Comparison of ENCODE assay signal across 23 mouse cellular contexts in genomic region chr9:20070236-20070635, GRCm38 (mm10). TPM values are rescaled to one million over a fixed set of nuclear protein-coding genes. Genes with fewer than 3 reads are reported as not detected.
A peak's percentile ranks its signal among the peaks of the same experiment; 100 is the strongest.
DNase-seq lines count a peak whose midpoint lies in the region; ATAC-seq and TF ChIP-seq lines count a peak whose summit lies in the region.
"Had no signal": no experiment of that assay in that cellular context is flagged by ENCODE, and none has a peak within 500 bp of the region (broad histone marks: within the 10 kb centered on the region; RNA-seq: fewer than 3 reads in every experiment).

No protein-coding gene starts in this region.

- no peak for ATAC-seq in megakaryocyte progenitor cell, adult 5-6 weeks (replicated peaks; ENCODE audit: poor library complexity)
- no peak for ATAC-seq in erythroblast, adult 5-6 weeks (replicated peaks; ENCODE audit: low FRiP score, poor library complexity, severe bottlenecking)
- ATAC-seq: forebrain, embryonic 13.5 days; forebrain, embryonic 15.5 days; forebrain, postnatal 0 days had no signal

- H3K4me3 ChIP-seq in ES-E14 (ENCODE audit: insufficient read depth in 1 of 2, low read depth in 1 of 2, low read length in 2 of 2, poor library complexity in 1 of 2, severe bottlenecking in 1 of 2): no peak overlapping the region
- H3K4me3 ChIP-seq: embryonic facial prominence, embryonic 13.5 days; embryonic facial prominence, embryonic 15.5 days; forebrain, embryonic 13.5 days; forebrain, embryonic 15.5 days had no signal

- H3K4me1 ChIP-seq in ES-E14 (ENCODE audit: control insufficient read depth in 2 of 2, insufficient read depth in 2 of 2, low read length in 2 of 2, poor library complexity in 1 of 2): peaks cover 0 to 3% of the 10 kb centered on the region in 2 experiments; a peak in 1 of 4 replicates
- H3K4me1 ChIP-seq: embryonic facial prominence, embryonic 13.5 days; embryonic facial prominence, embryonic 15.5 days; forebrain, embryonic 13.5 days; forebrain, embryonic 15.5 days had no signal

- DNase-seq in ES-CJ7 (ENCODE audit: low read depth, low spot score): peak; percentile 83
- peak; percentile 28 for DNase-seq in ES-E14 (ENCODE audit: low read depth, low spot score)
- peak; percentile 89 for DNase-seq in ZHBTc4 (ENCODE audit: low read depth, low spot score)
- DNase-seq: adrenal gland, adult 2 months; adrenal gland, postnatal 10 days; adrenal gland, postnatal 25 days; cerebellum, adult 11 months; cerebellum, adult 18-20 months; cerebellum, adult 8-10 months; cerebellum, adult 9-11 months; cerebellum, postnatal 14 days; cerebellum, postnatal 36 days; embryo, embryonic 11 days; forebrain, postnatal 0 days had no signal

- no peak overlapping the region for H3K9ac ChIP-seq in ES-E14 (ENCODE audit: insufficient read depth, low read depth, low read length, poor library complexity, severe bottlenecking)
- H3K9ac ChIP-seq: embryonic facial prominence, embryonic 13.5 days; embryonic facial prominence, embryonic 15.5 days; forebrain, embryonic 13.5 days; forebrain, embryonic 15.5 days; forebrain, postnatal 0 days had no signal

- H3K9me3 ChIP-seq in ES-E14 (ENCODE audit: control insufficient read depth, insufficient read depth, low read depth, low read length): peaks cover 2% of the 10 kb centered on the region; the same call in 1 of the 2 replicates

- no peaks in the 10 kb centered on the region for H3K36me3 ChIP-seq in ES-E14 (ENCODE audit: control insufficient read depth, insufficient read depth, low read length, poor library complexity, severe bottlenecking)
- H3K36me3 ChIP-seq: embryonic facial prominence, embryonic 13.5 days; embryonic facial prominence, embryonic 15.5 days; forebrain, embryonic 15.5 days had no signal

- H3K27ac ChIP-seq in ES-E14 (ENCODE audit: insufficient read depth, low read depth, low read length, poor library complexity, severe bottlenecking): no peak overlapping the region; the same call in 1 of the 2 replicates
- H3K27ac ChIP-seq: embryonic facial prominence, embryonic 13.5 days; embryonic facial prominence, embryonic 15.5 days; forebrain, embryonic 13.5 days; forebrain, embryonic 15.5 days had no signal

- in situ Hi-C loops in ES-E14 (cut with MboI; ENCODE audit: low sequenced_read_pairs in 2 of 2, unreplicated experiment in 2 of 2): no loop called here

TF ChIP-seq in ES-E14, 5 proteins besides CTCF, POLR2A, EP300 and RAD21:
- TF ChIP-seq HCFC1 (IDR thresholded peaks at IDR 0.05; ENCODE audit: borderline replicate concordance, insufficient read depth, low read length) (no peak), MAFK (IDR thresholded peaks at IDR 0.05; ENCODE audit: insufficient read depth, low read depth, low read length) (no peak), ZNF384 (IDR thresholded peaks at IDR 0.05; ENCODE audit: low read depth, low read length) (no peak), CHD2 (IDR thresholded peaks at IDR 0.05; ENCODE audit: low read depth, low read length) (no peak), ZC3H11A (IDR thresholded peaks at IDR 0.05; ENCODE audit: borderline replicate concordance, low read depth, low read length) (no peak)

RNA-seq across cellular contexts. Expression of gene Olfr867, which starts 12.9 kb away (rescaled TPM):
- total RNA-seq in ES-E14 (2012; rRNA removed): not detected in 2 replicates
- total RNA-seq in megakaryocyte progenitor cell, adult 5-6 weeks (2015): not detected in 2 replicates
- not detected in 2 replicates for total RNA-seq in megakaryocyte progenitor cell, adult 5-6 weeks (2017)
- total RNA-seq in erythroblast, adult 5-6 weeks (2015; ENCODE audit: low replicate concordance): not detected in 2 replicates
- total RNA-seq in erythroblast, adult 5-6 weeks (2017; ENCODE audit: low replicate concordance): not detected in 2 replicates
- total RNA-seq: adrenal gland, adult 2 months; adrenal gland, postnatal 10 days; adrenal gland, postnatal 25 days; adrenal gland, postnatal 4 days; common myeloid progenitor, adult 5-6 weeks; forebrain, postnatal 0 days; MEL had no signal

RNA-seq across cellular contexts. Expression of gene Olfr868, which starts 28.2 kb away (rescaled TPM):
- total RNA-seq in ES-E14 (2012; rRNA removed): not detected in 2 replicates
- total RNA-seq in megakaryocyte progenitor cell, adult 5-6 weeks (2015): not detected in 2 replicates
- total RNA-seq in megakaryocyte progenitor cell, adult 5-6 weeks (2017): not detected in 2 replicates
- total RNA-seq in erythroblast, adult 5-6 weeks (2015; ENCODE audit: low replicate concordance): not detected in 2 replicates
- total RNA-seq in erythroblast, adult 5-6 weeks (2017; ENCODE audit: low replicate concordance): not detected in 2 replicates
- total RNA-seq: adrenal gland, adult 2 months; adrenal gland, postnatal 10 days; adrenal gland, postnatal 25 days; adrenal gland, postnatal 4 days; common myeloid progenitor, adult 5-6 weeks; forebrain, postnatal 0 days; MEL had no signal

RNA-seq across cellular contexts. Expression of gene Olfr866, which starts 42.4 kb away (rescaled TPM):
- total RNA-seq in ES-E14 (2012; rRNA removed): not detected in 2 replicates
- total RNA-seq in megakaryocyte progenitor cell, adult 5-6 weeks (2015): not detected in 2 replicates
- not detected in 2 replicates for total RNA-seq in megakaryocyte progenitor cell, adult 5-6 weeks (2017)
- total RNA-seq in erythroblast, adult 5-6 weeks (2015; ENCODE audit: low replicate concordance): not detected in 2 replicates
- total RNA-seq in erythroblast, adult 5-6 weeks (2017; ENCODE audit: low replicate concordance): not detected in 2 replicates
- total RNA-seq: adrenal gland, adult 2 months; adrenal gland, postnatal 10 days; adrenal gland, postnatal 25 days; adrenal gland, postnatal 4 days; common myeloid progenitor, adult 5-6 weeks; forebrain, postnatal 0 days; MEL had no signal

RNA-seq across cellular contexts. Expression of gene Olfr869, which starts 58.6 kb away (rescaled TPM):
- not detected in 2 replicates for total RNA-seq in ES-E14 (2012; rRNA removed)
- total RNA-seq in megakaryocyte progenitor cell, adult 5-6 weeks (2015): not detected in 2 replicates
- not detected in 2 replicates for total RNA-seq in megakaryocyte progenitor cell, adult 5-6 weeks (2017)
- not detected in 2 replicates for total RNA-seq in erythroblast, adult 5-6 weeks (2015; ENCODE audit: low replicate concordance)
- total RNA-seq in erythroblast, adult 5-6 weeks (2017; ENCODE audit: low replicate concordance): not detected in 2 replicates
- total RNA-seq: adrenal gland, adult 2 months; adrenal gland, postnatal 10 days; adrenal gland, postnatal 25 days; adrenal gland, postnatal 4 days; common myeloid progenitor, adult 5-6 weeks; forebrain, postnatal 0 days; MEL had no signal

Comparison
In these comparisons a context has a peak if more than half of its experiments do, and no peak if none do; other contexts are left out.
1. DNase-seq: peak in every context shown above with its lines; median percentile 89 in ZHBTc4; 83 in ES-CJ7; 28 in ES-E14.